Mouse (Mus musculus): ENCODE results near the gene Hpcal4. TPM values are rescaled to one million over a fixed set of nuclear protein-coding genes. Genes with fewer than 3 reads are reported as not detected.

Hpcal4 gene
- total RNA-seq, 2 experiments from 2014 or later: 0.40 to 0.89 TPM

DNA sequence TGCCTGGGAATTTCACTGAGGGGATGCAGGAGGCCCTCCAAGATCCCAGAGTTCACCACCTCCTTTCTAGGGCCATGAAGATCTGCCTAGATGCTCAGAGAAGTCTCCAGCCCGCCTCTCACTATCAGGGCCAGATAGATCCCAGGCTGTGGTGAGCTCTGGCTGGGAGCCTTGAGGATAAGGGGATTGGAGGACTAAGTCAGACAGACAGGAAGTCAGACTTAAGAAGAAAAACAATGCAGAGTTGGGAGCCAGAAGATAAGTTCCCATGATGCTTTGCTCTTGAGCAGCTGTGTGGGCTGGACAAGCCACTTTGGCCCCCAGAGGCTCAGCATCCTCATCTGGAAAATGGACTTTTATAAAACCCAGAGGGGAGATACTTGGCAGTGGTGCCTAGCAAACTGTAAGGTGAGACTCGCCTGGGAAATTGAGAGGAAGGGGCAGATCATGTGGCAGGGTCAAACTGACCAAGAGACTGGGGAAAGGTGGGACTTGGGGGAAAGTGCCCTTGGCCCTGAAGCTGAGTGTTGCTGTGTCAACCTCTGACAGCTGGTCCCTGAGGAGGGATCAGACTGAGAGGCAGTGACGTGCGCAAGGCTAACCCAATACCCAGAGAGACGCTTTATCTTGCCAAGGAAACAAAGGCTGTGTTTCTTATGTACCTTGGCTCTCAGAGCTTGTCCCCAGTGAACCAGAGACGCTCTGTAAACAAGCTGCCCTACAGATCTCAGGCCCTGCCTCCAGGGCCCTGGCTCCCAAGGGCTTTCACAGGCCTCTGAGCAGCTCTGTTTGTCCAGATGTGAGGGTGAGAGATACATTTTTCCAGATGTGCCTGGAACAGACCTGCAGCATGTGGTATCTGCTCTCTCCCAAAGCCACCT, 54.6 kb downstream of the Hpcal4 start:
- intact Hi-C loops (cut with DNase I): no loop called here
- peak; percentile 77 for DNase-seq

GRCm38 (mm10) chr4:123239361-123240203, 56.6 kb downstream of the Hpcal4 start:
- intact Hi-C loops (cut with DNase I): no loop called here
- DNase-seq: peak; percentile 79 to 84

Other genes with a start within 250 kb of the Hpcal4 start
- 1 to 10 TPM in 1 of 2 experiments, under 1 TPM in 1; 0.12 to 2.3 TPM for gene Mfsd2a, start 222.0 kb upstream of the Hpcal4 start, total RNA-seq (2021)
- gene Mycl, start 187.6 kb upstream of the Hpcal4 start, total RNA-seq (2021): under 1 TPM; 0.22 to 0.84 TPM
- gene Trit1, start 166.6 kb upstream of the Hpcal4 start, total RNA-seq (2021): 1 to 10 TPM; 7.7 to 8.3 TPM
- gene Bmp8b, start 78.1 kb upstream of the Hpcal4 start, total RNA-seq (2021): not detected
- not detected for gene Oxct2b, start 67.0 kb upstream of the Hpcal4 start, total RNA-seq (2021)
- gene Ppie, start 43.3 kb upstream of the Hpcal4 start, total RNA-seq (2021): 10 to 100 TPM; 28.4 to 29.2 TPM
- 10 to 100 TPM; 33.4 to 35.0 TPM for gene Nt5c1a, start 18.3 kb downstream of the Hpcal4 start, total RNA-seq (2021)
- 10 to 100 TPM; 31.6 to 34.3 TPM for gene Heyl, start 50.3 kb downstream of the Hpcal4 start, total RNA-seq (2021)
- gene Pabpc4, start 79.1 kb downstream of the Hpcal4 start, total RNA-seq (2021): 100 to 1,000 TPM; 259 to 282 TPM
- not detected for gene Oxct2a, start 140.4 kb downstream of the Hpcal4 start, total RNA-seq (2021)
- gene Bmp8a, start 160.0 kb downstream of the Hpcal4 start, total RNA-seq (2021): under 1 TPM in 1 of 2 experiments, not detected in 1; 0.17 TPM

All from heart, postnatal 10 days (tissue).